Mouse (Mus musculus): ENCODE results near the gene Spin2e.
"Not testable (repeated sequence)": the region's sequence is repeated elsewhere in the genome, so short reads cannot be mapped to it uniquely, and the experiment has no call there.

Gene Spin2e

GRCm38 (mm10) chrX:31618820-31619219, at the start of gene Spin2e:
TSS of gene Spin2e (minus strand) at chrX:31618920.
- not testable (repeated sequence) for DNase-seq

DNA sequence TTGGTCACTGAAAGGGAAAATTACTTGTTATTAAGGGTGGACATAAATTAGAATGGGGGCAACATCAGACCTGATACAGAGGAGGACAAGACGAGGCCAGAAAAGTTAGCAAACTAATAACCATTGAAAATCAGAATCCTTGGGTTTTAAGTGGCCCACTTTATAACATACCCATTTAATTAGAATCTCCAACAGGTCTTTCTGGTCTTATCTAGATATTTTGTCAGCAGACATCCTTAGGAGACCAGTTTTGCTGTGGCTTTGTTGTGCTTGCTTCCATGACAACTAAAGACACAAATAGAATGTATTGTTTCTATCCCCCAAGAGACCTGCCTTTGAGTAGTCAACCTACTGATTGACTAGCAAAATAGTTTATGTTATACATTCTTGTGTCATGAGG, 44.5 kb downstream of the Spin2e start, which contains the start of gene Gm21883:
Gene Gm21883 (minus strand): TSS at position 101 of the 400 bp plus-strand sequence.
- not testable (repeated sequence) for DNase-seq

Measured in cerebellum, adult 11-12 months (tissue).